Mouse (Mus musculus) layer of hippocampus, adult 11-12 months (tissue): ENCODE data around the gene 4930447C04Rik.
A peak's percentile ranks its signal among the peaks of the same experiment; 100 is the strongest.

Experiments used
- DNase-seq: peaks from one replicate; pipeline ENCODE4 v3.0.0; 2022; ENCODE audit warnings: low spot score

4930447C04Rik gene

DNA sequence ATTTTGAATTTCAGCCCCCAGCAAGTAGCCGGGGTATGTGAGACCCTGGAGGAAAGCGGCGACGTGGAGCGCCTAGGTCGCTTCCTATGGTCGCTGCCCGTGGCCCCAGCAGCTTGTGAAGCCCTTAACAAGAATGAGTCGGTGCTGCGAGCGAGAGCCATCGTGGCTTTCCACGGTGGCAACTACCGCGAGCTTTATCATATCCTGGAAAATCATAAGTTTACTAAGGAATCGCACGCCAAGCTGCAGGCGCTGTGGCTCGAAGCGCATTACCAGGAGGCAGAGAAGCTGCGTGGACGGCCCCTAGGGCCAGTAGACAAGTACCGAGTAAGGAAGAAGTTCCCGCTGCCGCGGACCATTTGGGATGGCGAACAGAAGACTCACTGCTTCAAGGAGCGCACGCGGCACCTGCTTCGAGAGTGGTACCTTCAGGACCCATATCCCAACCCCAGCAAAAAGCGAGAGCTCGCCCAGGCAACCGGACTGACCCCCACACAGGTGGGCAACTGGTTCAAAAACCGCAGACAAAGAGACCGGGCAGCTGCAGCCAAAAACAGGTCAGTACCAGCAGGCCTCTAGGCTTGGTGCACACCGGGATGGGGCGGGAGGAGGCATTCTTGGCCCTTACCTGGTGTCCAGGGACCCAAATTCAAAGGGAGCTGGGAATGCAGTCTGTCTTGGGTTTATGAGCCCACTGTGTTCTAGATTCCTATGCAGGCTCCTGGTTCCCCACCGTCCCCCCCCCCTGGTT, at the start of gene 4930447C04Rik:
TSS of gene 4930447C04Rik (minus strand) at position 704 of the 751 bp plus-strand sequence.
- no peak for DNase-seq

GRCm38 (mm10) chr12:72983071-72983857, 42.7 kb upstream of the 4930447C04Rik start:
- no peak for DNase-seq

- DNase-seq: no peak
These were observed 42.0 kb upstream of the 4930447C04Rik start for GRCm38 (mm10) chr12:72982616-72983015.

DNA sequence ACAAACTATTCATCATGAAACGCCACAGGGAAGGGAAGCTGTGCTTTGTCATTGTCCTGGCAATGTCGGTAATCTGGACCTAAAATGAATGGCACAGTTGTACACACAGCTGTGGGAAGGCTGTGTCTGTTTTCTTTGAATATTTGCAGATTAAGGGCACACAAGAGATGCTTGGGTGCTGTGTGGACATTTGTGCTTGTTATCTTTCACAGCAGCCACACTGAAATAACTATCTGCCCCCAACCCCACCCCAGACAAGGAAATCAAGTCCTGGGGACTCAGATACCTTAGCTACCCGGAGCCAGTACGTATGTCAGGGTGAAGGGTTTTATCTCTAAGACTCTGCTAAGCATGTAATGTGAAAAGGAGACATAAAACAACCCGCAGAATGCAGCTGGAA, 38.7 kb upstream of the 4930447C04Rik start:
- no peak for DNase-seq

DNA sequence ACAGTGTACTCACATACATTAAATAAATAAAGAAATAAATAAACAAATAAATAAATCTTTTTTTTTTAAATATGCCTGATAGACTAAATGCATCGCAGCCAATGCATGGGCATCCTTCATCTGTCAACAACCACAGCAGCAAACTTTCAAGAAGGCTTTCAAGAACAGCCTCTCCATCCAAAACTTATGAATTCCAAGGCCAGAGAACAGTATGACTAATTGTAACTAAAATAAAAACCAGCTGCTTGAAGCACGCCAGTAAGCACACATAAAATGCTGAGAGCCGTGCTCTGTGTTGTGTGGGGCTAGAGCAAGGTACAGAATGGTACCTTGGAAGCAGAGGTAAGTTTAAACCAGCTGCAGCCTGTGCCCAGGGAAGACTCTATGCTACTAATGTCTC, 37.3 kb upstream of the 4930447C04Rik start:
- DNase-seq: no peak

DNA sequence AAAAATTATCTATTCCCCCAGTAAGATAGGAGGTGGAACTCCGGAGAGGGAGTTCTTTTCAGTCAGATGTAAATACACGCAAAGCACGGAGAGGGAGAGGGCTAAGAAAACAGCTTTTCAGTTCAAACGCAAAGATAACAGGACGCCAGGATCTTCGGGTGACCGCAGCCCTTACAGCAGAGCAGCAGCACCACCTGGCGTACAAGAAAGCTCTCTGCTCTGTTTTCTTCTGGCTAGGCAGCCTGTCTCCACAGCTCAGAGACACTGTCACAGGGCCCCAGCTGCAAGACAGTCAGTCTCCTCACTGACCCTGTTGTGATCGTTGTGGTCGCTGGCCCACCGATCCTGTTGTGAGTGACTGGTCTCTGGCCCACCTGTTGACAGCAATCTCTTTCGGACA, 36.1 kb upstream of the 4930447C04Rik start:
- peak; percentile 56 for DNase-seq

DNA sequence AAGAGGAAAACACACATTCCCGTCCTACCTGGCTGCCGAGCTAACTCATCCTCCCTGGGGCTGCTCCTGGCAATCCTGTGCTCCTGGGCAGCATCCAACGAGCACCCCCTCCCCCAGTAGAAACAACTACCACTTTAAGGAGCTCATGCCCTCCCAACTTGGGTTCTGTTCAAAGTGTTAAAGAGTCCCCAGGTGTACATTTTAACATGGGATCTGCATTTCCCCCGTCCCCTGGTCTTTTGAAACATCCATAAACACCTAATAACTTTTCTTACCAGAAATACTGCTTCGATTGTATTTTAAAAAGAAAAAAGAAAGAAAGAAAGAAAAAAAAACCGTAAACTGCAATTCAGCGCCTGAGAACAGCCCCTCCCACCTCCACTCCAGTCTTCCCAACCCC, 35.6 kb upstream of the 4930447C04Rik start:
- no peak for DNase-seq

DNA sequence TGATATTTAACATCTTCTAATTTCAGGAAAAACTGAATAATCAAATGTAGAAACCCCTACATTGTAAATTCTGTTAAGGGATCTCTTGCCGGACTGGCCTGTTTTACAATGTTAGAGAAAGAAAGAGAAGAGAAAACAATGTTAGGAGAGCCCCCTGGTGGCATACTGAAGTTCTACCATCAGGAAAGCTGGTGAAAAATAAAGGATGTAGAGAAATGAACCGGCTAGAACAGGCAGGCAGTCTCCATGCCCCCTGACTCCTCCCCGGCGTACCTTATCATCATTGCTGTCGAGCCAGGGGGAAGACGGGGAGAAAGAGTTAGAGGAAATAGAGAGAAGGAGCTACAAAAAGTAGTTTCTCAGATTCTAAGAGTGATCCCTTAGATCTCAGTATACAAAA, 32.6 kb upstream of the 4930447C04Rik start:
- DNase-seq: peak; percentile 58

GRCm38 (mm10) chr12:72970620-72971019, 30.0 kb upstream of the 4930447C04Rik start:
- no peak for DNase-seq

DNA sequence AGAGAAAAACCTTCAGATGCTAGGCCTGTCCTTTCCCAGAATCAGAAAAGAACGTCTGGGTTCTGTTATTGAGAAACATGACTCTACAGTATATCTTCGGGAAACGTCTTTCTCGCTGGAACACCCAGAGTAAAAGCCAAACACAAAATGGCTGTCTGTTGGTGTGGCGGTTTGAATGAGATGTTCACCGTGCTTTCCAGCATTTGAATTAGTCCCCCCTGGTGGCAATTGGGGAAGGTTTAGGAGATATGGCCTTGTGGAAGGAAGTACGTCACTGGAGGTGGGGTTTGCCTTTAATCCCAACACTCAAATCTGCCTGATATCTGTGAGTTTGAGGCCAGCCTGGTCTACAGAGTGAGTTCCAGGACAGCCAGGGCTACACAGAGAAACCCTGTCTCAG, 27.0 kb upstream of the 4930447C04Rik start:
- no peak for DNase-seq

GRCm38 (mm10) chr12:72962761-72963160, 22.2 kb upstream of the 4930447C04Rik start:
- no peak for DNase-seq

- no peak for DNase-seq
These were observed 17.9 kb upstream of the 4930447C04Rik start for GRCm38 (mm10) chr12:72958446-72958845.

DNA sequence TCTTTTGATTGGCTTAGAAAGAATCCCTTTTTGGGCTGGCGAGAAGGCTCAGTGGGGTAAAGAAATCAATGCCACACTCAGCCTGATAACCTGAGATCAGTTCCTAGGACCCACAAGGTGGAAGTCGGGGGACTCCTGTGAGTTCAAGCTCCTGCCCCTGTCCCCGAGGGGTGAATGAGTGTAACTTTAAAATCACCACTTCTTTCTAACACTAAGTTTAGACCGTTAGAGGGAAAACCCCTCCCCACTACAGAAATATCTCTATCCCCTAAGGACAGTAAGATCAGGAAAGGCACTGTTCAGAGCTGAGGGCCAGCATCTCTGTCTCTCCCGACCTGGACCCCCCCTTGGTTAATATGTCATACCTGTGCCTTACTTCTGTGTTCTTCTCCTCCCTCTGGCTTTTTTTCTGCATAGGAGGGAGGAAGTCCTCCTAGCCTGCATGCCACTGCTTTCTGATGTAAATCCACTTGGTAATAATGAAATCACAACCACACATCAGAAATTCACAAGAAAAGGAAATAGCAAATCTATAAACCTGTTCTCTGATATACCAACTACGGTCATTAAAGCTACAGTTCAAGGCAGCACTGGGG, 17.4 kb upstream of the 4930447C04Rik start:
- no peak for DNase-seq

- no peak for DNase-seq
These were observed 14.3 kb upstream of the 4930447C04Rik start for GRCm38 (mm10) chr12:72954906-72955305.

GRCm38 (mm10) chr12:72953858-72954257, 13.3 kb upstream of the 4930447C04Rik start:
- no peak for DNase-seq

GRCm38 (mm10) chr12:72953089-72953488, 12.5 kb upstream of the 4930447C04Rik start:
- DNase-seq: no peak

DNA sequence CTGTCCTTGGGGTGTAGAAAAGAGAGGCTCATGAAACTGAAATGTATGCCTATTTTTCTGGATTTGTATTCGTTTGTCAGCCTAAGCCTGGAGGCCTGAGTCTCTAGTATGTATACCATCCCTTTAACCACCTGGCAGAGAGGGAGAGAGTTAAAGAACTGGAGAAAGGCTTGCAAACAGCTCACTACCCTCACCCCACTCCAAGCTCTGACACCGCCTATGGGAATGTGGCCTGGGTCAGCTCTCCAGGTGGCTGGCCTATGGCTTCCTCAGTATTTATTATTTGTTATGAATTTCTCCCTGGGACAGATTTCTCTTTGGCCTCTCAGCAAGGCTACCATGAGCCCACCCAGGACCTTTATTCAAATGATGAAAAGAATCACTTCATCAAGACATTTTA, 6.8 kb upstream of the 4930447C04Rik start:
- DNase-seq: no peak

DNA sequence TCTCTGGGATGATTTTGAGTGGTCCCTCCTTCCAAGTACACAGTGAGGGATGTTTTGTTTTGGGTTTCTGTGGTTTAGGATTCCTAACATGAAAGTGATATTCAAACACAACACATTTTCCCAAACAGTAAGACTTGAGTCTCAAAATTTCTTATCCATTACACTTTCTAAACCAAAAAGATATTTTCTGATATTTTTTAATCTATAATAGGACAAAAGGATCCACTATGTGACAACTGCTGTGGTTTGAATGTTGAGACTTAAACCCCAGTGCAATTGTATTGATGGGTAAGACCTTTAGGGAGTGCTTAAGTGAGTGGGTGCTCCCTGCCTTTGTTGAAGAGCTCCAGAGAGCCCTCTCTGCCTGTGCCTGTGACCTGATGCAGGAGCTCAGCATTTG, 6.2 kb upstream of the 4930447C04Rik start:
- no peak for DNase-seq

DNA sequence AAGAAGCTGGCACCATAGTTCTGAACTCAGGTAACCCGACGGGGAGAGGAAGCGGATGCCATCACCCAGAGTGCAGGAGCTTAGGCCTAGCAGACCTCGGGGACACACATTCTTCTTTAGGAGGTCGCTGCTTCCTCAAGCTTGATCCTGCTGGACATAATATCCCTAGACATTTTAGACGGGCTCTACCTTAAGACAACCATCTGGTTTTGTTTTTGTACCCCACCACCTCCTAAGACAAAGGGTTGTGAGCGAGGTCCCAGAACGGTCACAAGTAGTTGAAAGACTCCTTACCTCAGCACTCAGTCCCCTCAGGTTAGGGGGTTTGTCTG, 5.5 kb upstream of the 4930447C04Rik start:
- DNase-seq: no peak

GRCm38 (mm10) chr12:72945301-72946063, 4.9 kb upstream of the 4930447C04Rik start:
- no peak for DNase-seq

DNA sequence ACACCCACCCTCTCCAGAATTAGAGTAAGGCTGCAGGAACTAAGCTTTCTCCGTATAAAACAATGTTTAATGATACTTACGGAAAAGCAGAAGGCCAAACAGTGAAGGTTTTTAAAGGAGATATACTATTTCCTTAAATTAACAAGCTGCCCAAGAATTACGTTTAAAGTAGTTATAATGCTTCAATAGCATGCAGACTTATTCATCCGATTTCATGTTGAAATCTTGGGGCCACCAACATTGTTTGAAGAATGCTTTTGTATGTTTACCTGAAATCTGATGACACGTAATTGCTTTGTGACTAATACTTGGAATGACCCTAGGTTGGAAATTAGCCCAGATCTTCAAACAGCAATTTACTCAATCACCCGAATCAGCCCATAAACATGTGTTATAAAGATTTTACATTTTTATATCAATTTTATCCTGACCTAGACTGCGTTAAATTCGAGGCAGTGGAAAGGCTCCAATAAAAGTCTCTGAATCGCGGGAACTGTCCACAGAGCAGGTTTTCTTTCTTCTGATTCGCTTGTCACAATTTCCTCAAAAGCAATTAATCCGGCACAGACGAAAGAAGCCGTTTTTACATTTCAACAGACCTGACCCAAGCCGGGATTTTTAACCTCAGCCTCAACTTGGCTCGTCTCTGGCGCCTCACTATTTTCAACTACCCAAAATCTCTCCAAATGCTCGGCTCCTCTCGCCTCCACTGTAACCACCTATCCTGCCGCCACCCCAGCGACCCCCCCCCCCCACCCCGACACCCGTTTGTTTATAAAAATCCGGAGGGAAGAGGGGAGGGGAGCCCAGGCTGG, 4.0 kb upstream of the 4930447C04Rik start:
- no peak for DNase-seq
